Mouse (Mus musculus) right cerebral cortex, adult 2 months (tissue): ENCODE measurements around the gene Kcnj16.

Experiments
- DNase-seq, 2 experiments: peaks; one replicate each; pipeline ENCODE4 v3.0.0; 2021 to 2022; ENCODE audit warnings: low spot score in 2 of 2

Gene Kcnj16

GRCm38 (mm10) chr11:110967762-110968135 lies at the start of gene Kcnj16:
TSS of gene Kcnj16 (plus strand) at chr11:110968033.
- DNase-seq = no peak

- no peak for DNase-seq
Measured at GRCm38 (mm10) chr11:110918808-110919465, 48.9 kb upstream of the Kcnj16 start.

- peak; percentile 20 to 36 for DNase-seq
Measured at GRCm38 (mm10) chr11:110935699-110936098, 32.1 kb upstream of the Kcnj16 start.

- no peak for DNase-seq
Measured at GRCm38 (mm10) chr11:110942280-110942679, 25.6 kb upstream of the Kcnj16 start.

GRCm38 (mm10) chr11:110942695-110943135 lies 25.1 kb upstream of the Kcnj16 start:
- DNase-seq = no peak

- no peak for DNase-seq
Measured at GRCm38 (mm10) chr11:110956665-110957064, 11.2 kb upstream of the Kcnj16 start.

GRCm38 (mm10) chr11:110961592-110962021 lies 6.2 kb upstream of the Kcnj16 start:
- no peak for DNase-seq

- no peak for DNase-seq
Measured at GRCm38 (mm10) chr11:110967019-110967761, 643 bp upstream of the Kcnj16 start.

GRCm38 (mm10) chr11:110968901-110969300 lies 1.1 kb downstream of the Kcnj16 start:
- DNase-seq = no peak

- no peak for DNase-seq
Measured at GRCm38 (mm10) chr11:110985508-110985907, 17.7 kb downstream of the Kcnj16 start.

GRCm38 (mm10) chr11:110985949-110986348 lies 18.1 kb downstream of the Kcnj16 start:
- DNase-seq = no peak

- DNase-seq = no peak
Measured at GRCm38 (mm10) chr11:110993616-110994015, 25.8 kb downstream of the Kcnj16 start.

- DNase-seq = peak; percentile 5 to 18
Measured at GRCm38 (mm10) chr11:110997211-110997610, 29.4 kb downstream of the Kcnj16 start.

GRCm38 (mm10) chr11:111005103-111005502 lies 37.3 kb downstream of the Kcnj16 start:
- DNase-seq = no peak

- DNase-seq = no peak
Measured at GRCm38 (mm10) chr11:111009471-111009870, 41.6 kb downstream of the Kcnj16 start.

- no peak for DNase-seq
Measured at GRCm38 (mm10) chr11:111016206-111016605, 48.4 kb downstream of the Kcnj16 start.

- no peak for DNase-seq
Measured at GRCm38 (mm10) chr11:111020211-111020610, 52.4 kb downstream of the Kcnj16 start.

- DNase-seq = no peak
Measured at GRCm38 (mm10) chr11:111022681-111023281, 54.9 kb downstream of the Kcnj16 start.

- DNase-seq = peak; percentile 34 to 45
Measured at GRCm38 (mm10) chr11:111042175-111042574, 74.3 kb downstream of the Kcnj16 start.

- DNase-seq = no peak
Measured at GRCm38 (mm10) chr11:111043298-111043697, 75.5 kb downstream of the Kcnj16 start.

- no peak for DNase-seq
Measured at GRCm38 (mm10) chr11:111054252-111054651, 86.4 kb downstream of the Kcnj16 start.
